Mouse (Mus musculus) lung, postnatal 25 days (tissue): ENCODE measurements around the gene Anapc7.
"Not testable (repeated sequence)": the region's sequence is repeated elsewhere in the genome, so short reads cannot be mapped to it uniquely, and the experiment has no call there.

Source experiments
- DNase-seq: peaks from one replicate; pipeline ENCODE4 v3.0.0; 2022; ENCODE audit warnings: low spot score

Gene Anapc7

DNA sequence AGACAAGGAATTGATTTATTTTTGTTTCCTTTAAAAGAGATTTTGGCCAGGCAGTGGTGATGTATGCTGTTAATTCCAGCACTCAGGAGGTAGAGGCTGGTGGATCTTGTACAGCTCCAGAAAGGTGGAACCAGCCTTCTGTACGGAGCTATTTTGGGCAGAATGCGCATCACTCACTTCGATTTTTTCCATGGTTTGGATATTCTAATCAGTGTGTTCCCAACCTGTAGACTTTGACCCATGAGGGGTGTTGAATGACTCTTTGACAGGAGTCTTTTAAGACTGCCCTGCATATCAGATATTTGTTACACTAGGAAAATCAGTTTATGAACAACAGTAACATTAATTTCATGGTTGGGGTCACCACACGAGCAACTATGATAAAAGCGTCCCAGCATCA lies 29.8 kb downstream of the Anapc7 start:
- no peak for DNase-seq

GRCm38 (mm10) chr5:122452194-122452593 lies 30.7 kb downstream of the Anapc7 start:
- DNase-seq = no peak

DNA sequence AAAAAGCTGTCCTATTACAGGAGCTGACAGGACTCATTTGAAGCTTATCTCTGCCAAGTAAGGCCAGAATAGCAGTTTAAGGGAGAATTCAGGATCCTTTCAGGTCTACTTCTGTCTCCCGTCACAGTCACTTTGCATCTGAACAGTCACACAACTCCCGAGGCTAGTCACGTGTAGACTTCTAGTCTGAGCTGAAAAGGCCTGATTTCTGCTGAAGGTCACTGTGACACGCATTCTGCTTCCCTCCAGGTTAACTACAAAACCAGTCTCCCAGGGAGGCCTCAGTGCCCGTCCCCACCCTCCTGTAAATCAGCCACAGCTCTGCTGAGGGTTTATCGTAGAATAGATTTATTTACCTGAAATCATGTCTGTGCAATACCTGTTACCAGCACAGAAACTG lies 31.7 kb downstream of the Anapc7 start:
- DNase-seq = no peak

GRCm38 (mm10) chr5:122454442-122454841 lies 32.9 kb downstream of the Anapc7 start:
- no peak for DNase-seq

GRCm38 (mm10) chr5:122454883-122455282 lies 33.4 kb downstream of the Anapc7 start:
- DNase-seq = no peak

DNA sequence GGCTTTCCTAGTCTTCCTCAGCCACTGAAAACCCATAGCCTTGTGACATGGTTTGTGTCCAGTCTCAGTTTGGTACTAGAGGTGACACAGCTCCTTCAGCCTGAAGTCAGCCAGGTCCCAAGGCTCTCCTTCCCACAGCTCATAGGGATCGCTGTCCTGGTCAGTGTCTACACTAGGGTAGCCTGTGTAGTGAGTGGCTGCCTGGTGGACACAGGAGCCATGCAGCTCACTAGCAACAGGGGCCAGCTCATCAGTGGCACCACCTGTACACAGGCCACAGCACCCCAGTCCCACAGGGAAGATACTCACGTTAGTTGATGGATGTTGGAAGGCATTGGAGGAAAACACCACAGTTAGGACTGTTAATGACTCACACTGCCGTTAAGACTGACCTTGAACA lies 34.1 kb downstream of the Anapc7 start:
- no peak for DNase-seq

DNA sequence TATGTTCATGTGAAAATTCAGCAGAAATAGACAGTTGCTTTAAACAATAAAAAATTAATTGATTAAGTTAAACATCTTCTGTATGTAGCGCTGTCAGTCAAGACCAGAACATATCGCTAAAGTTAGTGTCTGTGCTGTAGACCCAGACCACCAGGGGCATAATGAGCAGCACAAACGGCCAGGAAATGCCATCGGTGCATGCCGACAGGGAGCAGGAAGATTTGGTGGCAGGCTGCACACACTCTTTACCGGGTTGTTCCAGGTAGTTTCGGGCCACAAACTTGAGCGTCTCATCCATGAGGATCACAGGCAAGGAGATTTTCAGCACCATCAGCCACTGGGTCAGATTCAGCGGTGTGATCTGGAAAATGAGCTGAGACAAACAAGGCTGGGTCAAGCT lies 35.6 kb downstream of the Anapc7 start:
- not testable (repeated sequence) for DNase-seq

- DNase-seq = peak; percentile 12
Measured at GRCm38 (mm10) chr5:122458066-122458465, 36.6 kb downstream of the Anapc7 start.

GRCm38 (mm10) chr5:122459335-122459734 lies 37.8 kb downstream of the Anapc7 start:
- no peak for DNase-seq

DNA sequence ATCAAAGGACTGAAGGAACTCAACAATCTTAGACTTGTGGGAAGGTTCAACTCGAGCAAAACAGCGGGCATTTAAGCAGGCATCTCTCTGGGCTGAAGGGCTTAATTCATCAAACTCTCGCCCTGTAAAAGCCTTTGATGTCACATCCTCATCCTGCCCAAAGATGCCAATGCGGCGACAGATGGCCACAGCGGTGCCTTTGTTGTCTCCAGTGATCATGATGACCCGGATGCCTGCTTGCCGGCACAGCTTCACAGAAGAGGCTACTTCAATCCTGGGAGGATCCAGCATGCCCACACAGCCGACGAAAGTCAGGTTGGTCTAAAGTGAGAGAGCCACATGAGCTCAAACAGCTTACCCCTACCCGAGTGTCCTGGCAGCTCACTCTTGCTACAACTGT lies 39.2 kb downstream of the Anapc7 start:
- no peak for DNase-seq

- DNase-seq = no peak
Measured at GRCm38 (mm10) chr5:122461431-122461830, 39.9 kb downstream of the Anapc7 start.

DNA sequence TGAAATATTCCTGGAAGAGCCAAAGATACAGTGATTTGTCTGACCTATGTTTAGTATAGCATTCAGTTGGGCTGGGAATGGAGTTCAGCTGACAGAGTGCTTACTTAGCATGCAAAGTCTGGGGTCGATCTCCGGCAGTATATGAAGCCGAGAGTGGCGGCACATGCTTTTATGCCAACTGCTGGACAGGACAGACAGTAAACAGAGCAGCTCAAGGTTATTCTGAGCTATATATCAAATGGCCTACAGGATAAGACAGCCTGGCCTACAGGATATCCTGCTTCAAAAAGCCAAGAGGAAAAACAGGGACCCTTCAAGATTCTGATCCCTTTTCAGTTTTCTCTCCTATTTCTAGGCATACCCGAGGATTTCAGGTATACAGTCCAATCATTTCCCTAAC lies 50.2 kb downstream of the Anapc7 start:
- no peak for DNase-seq

GRCm38 (mm10) chr5:122474643-122475363 lies 53.3 kb downstream of the Anapc7 start:
- DNase-seq = no peak

DNA sequence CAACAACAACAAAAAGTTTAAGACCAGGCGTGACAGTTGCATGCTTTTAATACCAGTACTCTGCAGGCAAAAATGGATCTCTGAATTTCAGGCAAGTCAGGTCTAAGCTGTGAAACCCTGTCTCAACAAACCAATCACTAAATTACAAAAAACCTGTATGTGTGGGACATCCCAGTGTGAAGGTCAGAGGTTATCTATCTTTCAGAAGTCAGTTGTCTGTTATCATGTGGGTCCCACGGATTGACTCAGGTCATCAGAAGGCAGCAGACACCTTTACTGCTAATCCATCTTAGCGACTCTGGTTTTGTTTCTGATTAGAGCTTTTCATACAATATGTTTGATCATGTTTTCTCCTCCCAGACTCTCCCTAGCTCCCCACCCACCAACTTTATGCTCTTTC lies 54.6 kb downstream of the Anapc7 start:
- DNase-seq = no peak

GRCm38 (mm10) chr5:122477492-122477891 lies 56.0 kb downstream of the Anapc7 start:
- DNase-seq = no peak

GRCm38 (mm10) chr5:122479131-122479530 lies 57.6 kb downstream of the Anapc7 start:
- DNase-seq = no peak

DNA sequence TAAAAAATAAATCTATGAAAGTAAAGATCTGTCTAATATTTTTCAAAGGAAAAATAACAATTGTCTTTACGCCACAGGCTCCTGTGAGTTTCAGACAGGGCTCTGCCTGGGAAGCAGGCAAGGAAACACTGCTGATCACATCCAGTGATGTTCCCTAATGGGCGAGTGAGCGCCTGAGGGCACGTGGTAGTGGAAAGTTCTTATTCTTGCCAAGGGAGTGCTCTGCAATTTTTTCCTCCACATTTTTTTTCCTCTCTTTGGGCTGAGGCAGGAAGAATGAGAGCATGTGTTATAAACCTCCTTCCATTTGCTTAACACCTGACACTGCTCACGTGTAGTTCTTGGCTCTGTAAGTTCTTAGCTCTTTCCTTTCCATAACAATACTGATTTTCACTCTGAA lies 60.4 kb downstream of the Anapc7 start:
- DNase-seq = peak; percentile 16

GRCm38 (mm10) chr5:122482733-122483391 lies 61.4 kb downstream of the Anapc7 start:
- DNase-seq = no peak

GRCm38 (mm10) chr5:122486243-122486642 lies 64.8 kb downstream of the Anapc7 start:
- not testable (repeated sequence) for DNase-seq

DNA sequence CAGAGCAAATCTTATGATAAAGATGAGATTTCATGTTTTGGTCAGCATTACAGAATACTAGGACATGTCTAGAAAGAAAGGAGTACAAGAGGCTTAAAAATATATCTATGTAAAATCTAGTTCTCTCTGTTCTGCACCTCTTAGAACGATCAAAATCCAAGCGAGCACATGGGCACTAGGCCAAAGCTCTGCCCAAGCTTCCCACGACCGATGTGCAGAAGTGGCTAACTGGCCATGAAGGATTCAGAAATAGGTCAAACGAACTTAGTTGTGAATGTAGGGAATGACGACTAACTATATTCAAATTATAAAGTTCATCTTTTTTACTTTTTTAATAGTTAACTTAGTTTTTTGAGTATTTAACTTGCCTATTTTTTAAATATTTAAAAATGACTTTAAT lies 66.3 kb downstream of the Anapc7 start:
- no peak for DNase-seq

DNA sequence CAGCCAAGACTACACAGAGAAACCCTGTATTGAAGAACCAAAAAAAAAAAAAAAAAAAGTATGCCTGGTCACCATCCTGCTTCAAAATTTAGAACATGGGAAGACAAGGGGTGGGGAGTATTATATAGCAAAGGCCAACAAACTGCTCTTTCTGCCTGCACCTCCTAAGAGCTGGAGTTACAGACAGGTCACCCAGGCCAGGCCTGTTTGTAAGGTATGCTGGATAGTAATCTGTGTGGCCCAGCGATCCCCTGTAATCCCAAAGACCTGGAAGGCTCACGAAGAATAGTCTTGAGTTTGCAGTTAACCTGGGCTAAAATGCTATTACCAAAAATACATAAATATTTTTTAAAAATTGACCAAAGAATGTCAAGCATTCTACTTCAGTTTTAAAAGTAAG lies 68.7 kb downstream of the Anapc7 start:
- DNase-seq = no peak

DNA sequence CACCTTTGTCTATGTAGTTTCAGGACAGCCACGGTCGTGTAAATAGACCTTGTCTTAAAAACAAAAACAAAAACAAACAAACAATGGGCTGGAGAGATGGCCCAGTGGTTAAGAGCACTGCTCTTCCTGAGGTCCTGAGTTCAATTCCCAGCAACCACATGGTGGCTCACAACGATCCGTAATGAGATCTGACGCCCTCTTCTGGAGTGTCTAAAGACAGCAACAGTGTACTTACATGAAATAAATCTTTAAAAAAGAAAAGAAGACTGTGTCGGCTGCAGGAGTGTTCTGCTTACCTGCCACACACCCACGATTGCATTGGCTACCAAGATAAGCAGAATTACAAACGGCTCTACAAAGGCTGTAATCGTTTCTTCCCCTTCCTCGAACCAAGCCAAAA lies 69.9 kb downstream of the Anapc7 start:
- DNase-seq = no peak

DNA sequence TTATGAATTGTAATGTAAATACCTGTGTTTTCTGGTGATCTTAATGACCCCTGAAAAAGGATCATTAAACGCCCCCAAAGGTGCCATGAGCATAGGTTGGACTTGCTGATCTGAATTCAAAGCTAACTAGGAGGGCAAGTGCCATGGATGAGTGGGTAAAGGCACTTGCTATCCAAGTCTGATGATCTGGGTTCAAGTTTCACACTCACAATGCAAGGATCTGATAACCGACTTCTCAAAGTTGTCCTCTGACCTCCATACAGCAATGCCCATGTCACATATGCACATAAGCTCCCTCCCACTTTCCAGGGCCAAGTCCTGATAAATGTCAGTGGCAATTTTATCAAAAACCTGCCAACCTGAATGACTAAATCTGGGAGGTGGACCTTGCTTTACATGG lies 71.5 kb downstream of the Anapc7 start:
- no peak for DNase-seq

GRCm38 (mm10) chr5:122494449-122494848 lies 73.0 kb downstream of the Anapc7 start:
- DNase-seq = peak; percentile 14
